Mouse (Mus musculus) heart, adult 8-10 months (tissue): ENCODE measurements around the gene Zwint. TPM values are rescaled to one million over a fixed set of nuclear protein-coding genes. Genes with fewer than 3 reads are reported as not detected.

Experiments used
- DNase-seq: peaks from one replicate; pipeline ENCODE4 v3.0.0; 2022; ENCODE audit warnings: low spot score
- total RNA-seq, 4 experiments: library from RNA; stranded (reverse); gene quantifications; 2 replicates each; pipeline ENCODE4 v1.2.4; 2022

Gene Zwint
- 10 to 100 TPM; 45.5 to 55.1 (median 47.5) TPM for total RNA-seq

GRCm38 (mm10) chr10:72654270-72655016 is at the start of gene Zwint:
Gene Zwint (plus strand): TSS chr10:72654845.
- DNase-seq, result peak; percentile 98

DNA sequence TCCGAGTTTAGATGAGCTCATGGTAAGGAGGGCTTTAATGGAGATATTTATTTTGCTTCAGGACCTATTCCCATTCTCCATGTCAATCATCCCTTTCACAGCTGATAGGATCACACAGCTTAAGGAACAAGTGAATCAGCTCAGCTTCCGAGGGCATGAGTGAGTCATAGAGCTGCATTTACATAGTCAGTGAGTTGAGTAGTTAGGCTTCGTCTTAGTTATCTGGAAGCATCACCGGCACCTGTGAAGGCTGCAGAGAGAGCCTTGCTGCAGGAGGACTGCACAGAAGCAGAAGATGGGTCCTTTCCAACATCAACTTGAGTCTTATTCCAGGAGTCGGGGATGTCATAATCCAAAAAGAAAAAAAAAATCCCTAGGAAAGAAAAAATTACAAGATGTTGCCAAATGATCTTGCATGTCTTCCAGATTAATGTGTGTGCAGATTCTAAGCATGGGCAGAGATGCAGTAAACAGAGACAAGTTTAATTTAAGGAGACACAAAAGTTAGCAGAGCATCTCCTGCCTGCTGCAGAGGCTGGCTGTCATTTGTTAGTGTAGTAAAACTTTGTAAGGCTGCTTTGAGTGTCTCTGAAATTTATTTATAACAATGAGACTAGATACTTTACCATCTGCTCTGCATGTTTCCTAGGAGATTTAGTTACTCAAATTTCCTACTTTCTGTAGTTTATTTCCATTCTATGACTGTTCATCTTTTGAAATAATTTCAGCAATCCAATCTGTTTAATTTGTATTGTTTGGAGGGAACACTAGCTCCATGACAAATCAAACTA is 41.3 kb upstream of the Zwint start:
- DNase-seq, result no peak

GRCm38 (mm10) chr10:72616153-72616552 is 38.5 kb upstream of the Zwint start:
- DNase-seq, result no peak

- DNase-seq, result peak; percentile 3
Measured at GRCm38 (mm10) chr10:72620527-72620926, 34.1 kb upstream of the Zwint start.

DNA sequence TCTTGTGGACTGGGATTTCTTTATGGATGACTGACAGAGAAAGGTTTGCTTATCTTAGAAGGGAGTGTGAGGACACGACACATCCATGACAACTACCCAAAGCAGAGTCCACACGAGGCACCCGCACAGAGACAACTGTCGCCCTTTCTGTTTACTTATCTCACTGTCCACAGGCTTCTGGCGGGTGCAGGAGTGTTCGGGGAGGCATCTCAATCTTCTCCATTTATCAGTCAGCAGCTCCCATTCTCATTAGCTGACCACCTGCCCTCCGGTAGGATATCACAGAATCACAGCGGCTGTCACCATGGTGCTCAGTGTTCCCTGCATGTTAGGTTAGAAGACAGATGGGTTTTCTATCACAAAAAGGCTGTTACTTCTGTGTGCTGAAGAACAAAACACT is 31.1 kb upstream of the Zwint start:
- no peak for DNase-seq

GRCm38 (mm10) chr10:72634125-72634524 is 20.5 kb upstream of the Zwint start:
- no peak for DNase-seq

DNA sequence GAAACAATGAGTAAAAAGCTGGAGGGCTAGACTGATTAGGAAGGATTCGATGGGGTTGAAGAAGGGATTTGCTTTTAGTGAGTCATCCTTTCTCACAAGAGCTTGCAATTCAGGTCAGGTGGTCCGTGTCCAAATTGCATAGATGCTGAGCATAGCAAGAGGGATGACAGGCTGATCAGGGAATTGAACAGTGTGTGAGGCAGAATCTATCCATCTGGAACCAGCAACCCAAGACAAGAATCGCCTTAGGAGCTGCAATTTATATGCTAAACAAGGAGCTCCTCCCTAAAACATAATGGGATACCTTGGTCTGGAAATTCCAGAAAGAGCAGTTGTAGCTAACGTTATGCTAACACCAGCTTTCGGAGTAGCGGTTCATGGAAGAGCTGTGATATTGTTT is 3.8 kb upstream of the Zwint start:
- no peak for DNase-seq

DNA sequence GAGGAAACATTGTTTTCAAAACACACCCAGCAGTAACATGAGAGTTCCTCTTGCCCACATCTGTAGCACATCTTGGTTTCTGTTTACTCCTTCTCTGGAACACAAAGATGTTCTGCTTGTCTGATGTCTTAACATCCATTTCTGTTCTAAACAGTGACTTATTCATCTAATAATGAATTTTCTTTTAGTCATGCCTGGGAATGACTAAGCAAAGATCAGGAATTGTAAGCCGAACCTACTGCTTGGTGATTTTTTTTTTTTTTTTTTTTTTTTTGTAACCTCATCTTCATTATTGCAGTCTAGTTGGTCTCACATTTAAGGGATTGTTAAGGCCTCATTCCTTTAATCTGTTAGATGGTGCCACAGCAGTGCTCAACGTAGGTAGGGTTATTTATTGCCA is 848 bp upstream of the Zwint start:
- no peak for DNase-seq

DNA sequence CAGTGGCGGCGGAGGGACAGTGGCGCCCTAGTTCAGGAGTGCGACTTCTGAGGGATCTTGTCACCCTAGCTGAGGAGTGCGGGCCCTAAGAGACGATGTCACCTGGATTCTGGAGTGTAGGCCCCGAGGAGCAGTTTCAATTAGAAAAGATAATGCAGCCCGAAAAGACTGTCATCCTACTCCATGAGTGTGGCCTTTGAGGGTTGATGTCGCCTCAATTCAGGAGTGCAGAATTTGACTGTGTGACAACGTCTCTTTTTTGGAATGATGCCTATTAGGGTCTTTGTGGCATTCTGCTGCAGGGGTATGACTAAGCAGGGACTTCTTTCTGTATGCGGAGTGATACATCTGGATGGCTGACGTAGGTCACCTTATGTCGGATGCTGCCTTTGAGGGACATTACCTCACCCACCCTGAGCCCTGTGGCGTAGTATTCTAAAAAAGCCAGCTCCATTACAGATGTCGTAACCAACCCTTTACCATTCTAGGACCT is 418 bp downstream of the Zwint start:
- DNase-seq, result no peak

DNA sequence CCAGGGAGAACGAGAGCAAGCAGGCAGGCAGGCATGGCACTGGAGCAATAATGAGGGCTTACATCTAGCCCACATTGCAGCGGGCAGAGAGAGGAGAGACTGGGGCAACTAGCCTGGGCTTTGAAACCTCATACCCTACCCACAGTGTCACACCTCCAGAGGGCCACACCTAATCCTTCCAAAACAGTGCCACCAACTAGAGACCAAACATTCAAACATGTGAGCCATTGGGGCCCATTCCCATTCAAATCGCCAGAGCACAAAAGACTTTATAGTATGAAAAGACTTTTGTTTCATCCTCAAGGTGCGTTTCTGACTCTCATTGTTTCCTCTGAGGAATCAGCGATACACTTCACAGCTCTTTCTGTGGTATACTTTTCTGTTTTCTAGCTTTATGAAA is 4.6 kb downstream of the Zwint start:
- DNase-seq, result no peak

DNA sequence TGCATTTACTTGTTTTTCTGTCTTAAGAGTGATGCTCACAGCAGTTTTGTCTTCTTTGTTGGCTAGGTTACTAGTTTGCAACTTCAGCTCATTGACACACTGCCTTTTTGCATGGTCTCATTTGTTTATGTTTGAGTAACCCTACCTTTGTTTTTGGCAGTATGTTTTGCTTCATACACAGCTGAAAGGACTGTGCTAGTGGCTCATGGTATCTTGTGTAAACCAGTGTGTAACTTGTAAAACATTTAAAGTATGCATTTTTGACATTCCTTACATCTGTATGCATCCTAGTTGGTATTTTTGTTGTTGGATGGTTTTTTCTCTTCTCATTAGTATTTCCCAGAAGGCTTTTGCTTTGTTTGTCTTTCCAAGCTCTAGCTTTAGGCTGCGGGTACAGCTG is 5.7 kb downstream of the Zwint start:
- no peak for DNase-seq

- no peak for DNase-seq
Measured at GRCm38 (mm10) chr10:72667856-72668255, 13.2 kb downstream of the Zwint start.

DNA sequence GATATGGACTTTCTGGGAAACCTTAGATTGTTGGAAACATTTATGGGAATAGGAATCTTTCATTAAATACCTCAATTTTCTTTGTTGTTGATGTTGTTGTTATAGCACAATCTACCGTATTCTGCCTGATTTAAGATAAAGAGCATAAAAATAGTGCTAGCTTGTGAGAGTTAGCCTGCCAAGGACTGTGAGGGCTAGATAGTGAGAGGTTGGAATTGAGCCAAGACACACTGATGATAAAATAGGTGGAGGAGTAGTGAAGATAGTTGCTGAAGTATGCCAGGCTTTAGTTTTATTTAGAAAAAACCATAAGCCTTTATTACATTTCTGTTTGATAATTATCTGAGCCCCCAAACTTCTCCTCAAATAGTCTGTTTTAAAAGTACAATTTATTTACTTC is 14.4 kb downstream of the Zwint start:
- DNase-seq, result no peak

DNA sequence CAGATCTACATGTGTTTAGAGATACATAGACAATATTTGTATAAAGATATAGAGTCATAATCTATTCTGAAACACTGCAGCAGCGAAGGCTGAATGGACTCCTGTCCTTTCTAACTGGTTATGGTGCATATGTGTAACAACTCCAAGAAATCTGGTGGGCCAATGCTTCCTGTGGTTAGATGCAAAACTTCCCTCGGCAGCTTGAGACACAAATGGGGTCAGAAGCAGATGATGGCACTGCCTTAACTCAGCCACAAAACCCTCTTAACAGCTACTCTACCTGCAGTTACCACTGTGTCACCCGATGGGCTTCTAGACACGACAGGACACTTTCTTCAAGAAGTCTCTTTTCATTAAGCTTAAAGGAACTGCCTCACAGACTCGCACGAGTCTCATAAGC is 21.3 kb downstream of the Zwint start:
- DNase-seq, result no peak

DNA sequence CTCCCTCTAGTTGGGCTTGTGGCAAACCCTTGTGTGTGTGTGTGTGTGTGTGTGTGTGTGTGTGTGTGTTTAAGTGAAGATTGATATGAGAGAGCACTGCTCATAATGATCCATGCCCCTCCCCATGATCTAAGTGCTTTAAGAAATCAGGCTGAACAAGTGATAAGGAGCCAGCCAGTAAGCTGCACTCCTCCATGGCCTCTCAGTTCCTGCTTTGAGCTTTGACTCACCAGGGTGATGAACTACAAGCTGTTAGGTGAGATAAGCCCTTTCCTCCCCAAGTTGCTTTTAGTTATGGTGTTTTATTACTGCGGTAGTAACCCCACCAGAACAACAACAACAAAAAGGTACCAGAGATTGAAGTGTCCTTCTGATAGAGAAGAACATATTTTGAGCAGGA is 21.9 kb downstream of the Zwint start:
- DNase-seq, result no peak

DNA sequence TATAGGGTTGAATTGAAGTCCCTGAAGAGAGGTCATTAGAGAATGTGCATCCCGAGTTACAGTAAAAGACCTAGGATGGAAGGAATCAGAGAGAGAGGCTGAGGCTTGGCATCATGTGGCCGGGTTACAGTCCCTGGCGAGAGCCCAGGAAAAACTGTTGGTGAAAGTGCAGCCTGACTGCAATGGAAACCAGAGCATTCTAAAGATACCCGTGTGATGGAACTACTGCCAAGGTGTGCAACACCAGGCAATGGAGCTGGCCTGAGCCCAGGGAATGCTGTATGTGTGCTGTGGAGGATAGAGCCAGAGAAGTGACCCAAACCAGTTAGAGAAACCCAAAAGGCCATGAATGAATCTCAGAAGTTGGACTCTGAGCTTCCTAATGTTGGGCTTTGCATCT is 24.4 kb downstream of the Zwint start:
- DNase-seq, result no peak

DNA sequence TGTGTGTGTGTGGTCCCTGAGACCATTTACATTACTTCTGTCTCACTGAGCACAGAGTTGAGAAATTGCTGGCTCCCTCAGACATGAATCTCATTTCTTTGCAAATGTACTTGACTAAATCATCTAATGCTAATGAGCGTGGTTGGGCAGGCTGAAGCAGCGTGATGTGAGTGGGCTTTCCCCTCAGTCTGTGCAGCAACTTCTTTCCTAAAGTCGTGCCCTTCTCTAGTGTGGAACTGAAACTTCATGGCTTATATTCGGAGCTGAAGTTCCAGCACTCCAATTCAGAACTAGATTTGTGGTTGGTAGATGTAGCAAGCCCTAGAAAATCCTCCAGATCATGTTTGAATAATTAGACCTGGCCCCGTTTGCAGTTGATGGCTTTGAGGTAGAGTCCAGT is 46.4 kb downstream of the Zwint start:
- DNase-seq, result no peak

GRCm38 (mm10) chr10:72713754-72714153 is 59.1 kb downstream of the Zwint start:
- no peak for DNase-seq
